Mouse (Mus musculus) forebrain, embryonic 16.5 days (tissue): Measurements from ENCODE around the gene Zfp281. TPM values are rescaled to one million over a fixed set of nuclear protein-coding genes. Genes with fewer than 3 reads are reported as not detected.

ENCODE experiments used
- ATAC-seq: fragments of 200-750 bp; cut with Nextera tagmentation; 2 replicates; pipeline ENCODE4 v1.8.0; 2017; ENCODE audit warnings: mild to moderate bottlenecking, moderate library complexity
- H3K27ac ChIP-seq: fragments of 300-500 bp; sonication (generic); 2 replicates; pipeline ENCODE4 v1.5.1; 2014; ENCODE audit warnings: low read length, control low read depth
- H3K27me3 ChIP-seq: fragments of 300-500 bp; sonication (generic); replicated peaks from 2 replicates; pipeline ENCODE4 v1.6.1; 2014; ENCODE audit warnings: low read length; ENCODE audit not compliant: control insufficient read depth, insufficient read depth
- H3K36me3 ChIP-seq: fragments of 300-500 bp; sonication (generic); 2 replicates; pipeline ENCODE4 v1.6.1; 2014; ENCODE audit not compliant: control insufficient read depth, insufficient read depth
- H3K4me1 ChIP-seq: fragments of 300-500 bp; sonication (generic); replicated peaks from 2 replicates; pipeline ENCODE4 v1.6.1; 2014; ENCODE audit warnings: low read length; ENCODE audit not compliant: control insufficient read depth, insufficient read depth
- H3K4me2 ChIP-seq: fragments of 300-500 bp; sonication (generic); 2 replicates; pipeline ENCODE4 v1.6.1; 2014; ENCODE audit warnings: mild to moderate bottlenecking, low read length, control low read depth
- H3K4me3 ChIP-seq: fragments of 300-500 bp; sonication (generic); replicated peaks from 2 replicates; pipeline ENCODE4 v1.5.1; 2014; ENCODE audit warnings: mild to moderate bottlenecking, low read length, control low read depth
- H3K9ac ChIP-seq: fragments of 300-500 bp; sonication (generic); replicated peaks from 2 replicates; pipeline ENCODE4 v1.6.1; 2014; ENCODE audit warnings: low read depth, low read length, control low read depth
- H3K9me3 ChIP-seq: fragments of 300-500 bp; sonication (generic); 2 replicates; pipeline ENCODE4 v1.6.1; 2016; ENCODE audit warnings: low read length; ENCODE audit not compliant: control insufficient read depth
- WGBS: fragments of 180-500 bp; shearing (Covaris S2); extraction: QIAGEN DNeasy Blood & Tissue Kit; methylation state at CpG from one replicate; pipeline ENCODE4 v1.1.7; 2014; 5-methylcytosine and 5-hydroxymethylcytosine counted together
- polyA plus RNA-seq: library from polyadenylated mRNA; unstranded; fragments of >200 nt; fragmentation: Nextera tagmentation; extraction: Ambion mirVana; gene quantifications from 2 replicates; pipeline ENCODE4 v1.2.1, GENCODE M21; 2015

Zfp281 gene
- polyA plus RNA-seq, 1 experiment from 2014 or later: 26.1 TPM

DNA sequence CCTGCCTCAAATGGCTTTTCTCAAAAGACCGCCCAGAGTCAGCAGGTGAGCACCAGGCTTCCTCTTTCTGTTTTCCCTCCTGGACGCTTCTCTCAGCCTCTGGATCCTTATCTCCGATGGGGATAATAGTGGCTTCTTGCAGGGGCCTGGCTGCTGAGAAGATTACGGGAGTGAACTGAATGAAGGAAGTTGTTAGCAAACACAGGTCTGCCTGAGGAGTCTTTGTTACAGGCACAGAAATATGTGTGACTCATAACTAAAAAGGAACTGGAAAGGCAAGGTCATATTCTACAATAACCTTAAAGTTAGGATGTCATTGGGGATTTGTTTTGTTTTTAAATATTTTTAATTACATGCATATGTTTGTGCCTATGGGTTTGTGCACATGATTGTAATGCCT, 48.6 kb downstream of the Zfp281 start:
- 47% methylated on average over 4 of the region's 4 CpGs for WGBS

DNA sequence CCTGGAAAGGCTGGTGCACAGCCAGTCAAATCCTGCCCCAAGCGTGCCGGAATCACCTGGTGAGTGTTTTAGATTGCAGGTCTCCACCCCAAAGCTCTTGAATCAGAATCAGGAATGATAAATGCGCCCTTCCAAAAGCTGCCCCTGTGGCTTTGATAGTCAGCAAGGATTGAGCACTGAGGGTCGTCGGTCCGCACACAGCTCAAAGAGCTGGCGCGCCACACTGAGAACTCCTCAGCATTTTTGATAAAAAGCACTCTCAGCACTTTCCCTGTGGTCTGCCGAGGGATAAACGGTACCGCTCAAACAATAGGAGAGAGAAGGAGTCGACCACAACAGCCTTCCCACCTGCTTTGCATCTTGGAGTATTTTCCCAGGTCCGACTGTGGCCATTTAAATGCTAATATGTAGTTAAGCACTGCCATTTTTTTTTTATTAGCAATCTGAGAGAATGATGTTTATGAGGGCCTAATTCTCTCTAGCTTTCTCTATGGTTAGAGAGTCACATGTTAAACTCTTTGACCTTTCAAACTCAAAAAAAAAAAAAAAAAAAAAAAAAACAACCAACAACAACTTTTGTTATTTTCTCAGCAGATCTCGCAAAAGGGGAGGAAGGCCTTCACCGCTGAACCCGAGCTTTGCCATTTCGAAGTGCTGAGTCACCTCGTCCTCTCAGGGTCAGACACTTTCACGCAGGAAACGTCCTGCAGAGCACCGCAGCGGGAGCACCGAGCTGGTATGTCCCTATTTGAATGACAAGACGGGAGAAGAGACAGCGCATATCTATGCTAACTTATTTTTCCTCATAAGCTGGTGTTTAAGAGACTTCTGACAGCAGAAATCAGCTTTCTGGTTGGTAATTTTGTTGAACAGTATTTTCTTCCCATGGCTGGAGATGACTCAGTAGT, 50.1 kb downstream of the Zfp281 start:
- Histone ChIP-seq H3K4me1 (peaks cover 5% of the 10 kb centered on the region; the same call in 1 of the 2 replicates), H3K4me2 (no peak overlapping the region), H3K9ac (no peak overlapping the region), H3K36me3 (no peaks in the 10 kb centered on the region), H3K4me3 (no peak overlapping the region), H3K27ac (no peak overlapping the region), H3K27me3 (no peaks in the 10 kb centered on the region), H3K9me3 (no peaks in the 10 kb centered on the region)
- no peak for ATAC-seq
- 18% methylated on average over 25 of the region's 25 CpGs for WGBS

More for the DNA sequence above, 48.6 kb downstream of the Zfp281 start:
- Histone ChIP-seq H3K36me3 (no peaks in the 10 kb centered on the region), H3K4me2 (no peak overlapping the region), H3K9me3 (no peaks in the 10 kb centered on the region), H3K4me3 (no peak overlapping the region), H3K27ac (no peak overlapping the region), H3K4me1 (peaks cover 5% of the 10 kb centered on the region; the same call in 1 of the 2 replicates), H3K9ac (no peak overlapping the region), H3K27me3 (no peaks in the 10 kb centered on the region)
- ATAC-seq: no peak

DNA sequence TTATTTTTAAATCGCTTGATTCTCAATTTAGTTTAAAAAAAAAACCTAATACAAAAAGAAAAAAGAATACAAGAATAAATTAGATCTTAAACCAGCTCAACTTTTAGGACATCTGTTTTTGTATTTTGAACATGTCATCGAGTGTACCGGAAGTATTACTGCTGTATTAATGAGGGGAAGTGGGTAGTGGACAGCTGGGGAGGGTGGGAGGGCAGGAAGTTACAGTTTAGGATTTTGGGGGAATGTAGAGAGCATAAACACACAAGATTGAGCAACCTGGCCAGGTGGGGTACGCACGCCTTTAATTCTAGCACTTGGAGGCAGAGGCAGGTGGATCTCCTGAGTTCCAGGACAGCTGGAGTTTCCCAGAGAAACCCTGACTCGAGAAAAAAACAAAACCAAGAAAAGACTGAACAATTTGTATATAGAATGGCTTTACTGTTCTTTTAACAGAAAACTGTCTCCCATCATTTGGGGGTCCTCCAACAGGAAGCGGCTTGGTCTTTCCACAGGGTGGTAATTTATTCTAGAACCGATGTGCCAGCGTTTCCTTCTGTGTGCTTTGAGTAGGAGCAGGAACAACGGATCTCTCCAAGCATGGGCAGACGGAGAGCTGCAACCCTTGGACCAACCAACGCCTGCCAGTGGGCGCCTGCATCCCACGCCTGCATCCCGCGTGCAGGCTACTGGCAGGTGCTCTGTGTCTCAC, 51.2 kb downstream of the Zfp281 start:
- H3K4me2 ChIP-seq: no peak overlapping the region
- ATAC-seq: no peak
- H3K27ac ChIP-seq: no peak overlapping the region
- 90% methylated on average over 16 of the region's 16 CpGs for WGBS
- H3K9ac ChIP-seq: no peak overlapping the region
- H3K4me1 ChIP-seq: peaks cover 2% of the 10 kb centered on the region; the same call in 1 of the 2 replicates
- no peaks in the 10 kb centered on the region for H3K9me3 ChIP-seq
- H3K27me3 ChIP-seq: no peaks in the 10 kb centered on the region
- H3K36me3 ChIP-seq: no peaks in the 10 kb centered on the region
- no peak overlapping the region for H3K4me3 ChIP-seq

GRCm38 (mm10) chr1:136676445-136676755, 51.7 kb downstream of the Zfp281 start:
- ATAC-seq: no peak
- 86% methylated on average over 6 of the region's 6 CpGs for WGBS
- Histone ChIP-seq H3K4me2 (no peak overlapping the region), H3K27me3 (no peaks in the 10 kb centered on the region), H3K27ac (no peak overlapping the region), H3K36me3 (no peaks in the 10 kb centered on the region), H3K9ac (no peak overlapping the region), H3K4me1 (peaks cover 2% of the 10 kb centered on the region; the same call in 1 of the 2 replicates), H3K4me3 (no peak overlapping the region), H3K9me3 (no peaks in the 10 kb centered on the region)

DNA sequence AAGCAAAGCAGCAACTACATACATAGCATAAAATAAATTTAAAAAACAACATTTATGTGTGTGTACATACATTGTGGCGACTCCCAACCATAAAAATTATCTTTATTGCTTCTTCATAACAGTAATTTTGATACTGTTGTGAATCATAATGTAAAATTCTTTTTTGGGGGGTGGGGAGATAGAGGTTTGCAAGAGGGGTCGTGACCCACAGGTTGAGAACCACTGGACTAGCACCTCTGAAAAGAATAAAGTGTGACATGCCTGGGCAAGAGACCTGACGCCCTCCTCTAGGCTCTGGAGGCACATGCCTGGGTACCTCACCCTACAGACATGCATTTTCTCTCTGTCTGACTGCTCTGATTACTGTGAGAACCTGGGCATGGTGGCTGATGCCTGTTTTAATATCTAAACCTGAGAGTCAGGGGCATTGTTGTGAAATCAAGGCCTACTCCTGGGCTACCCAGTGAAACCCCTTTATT, 53.2 kb downstream of the Zfp281 start:
- H3K27me3 ChIP-seq: no peaks in the 10 kb centered on the region
- H3K4me1 ChIP-seq: peaks cover 2% of the 10 kb centered on the region; the same call in 1 of the 2 replicates
- no peak overlapping the region for H3K9ac ChIP-seq
- H3K36me3 ChIP-seq: no peaks in the 10 kb centered on the region
- H3K4me2 ChIP-seq: no peak overlapping the region
- no peaks in the 10 kb centered on the region for H3K9me3 ChIP-seq
- no peak overlapping the region for H3K4me3 ChIP-seq
- 90% methylated on average over 3 of the region's 3 CpGs for WGBS
- ATAC-seq: no peak
- no peak overlapping the region for H3K27ac ChIP-seq

DNA sequence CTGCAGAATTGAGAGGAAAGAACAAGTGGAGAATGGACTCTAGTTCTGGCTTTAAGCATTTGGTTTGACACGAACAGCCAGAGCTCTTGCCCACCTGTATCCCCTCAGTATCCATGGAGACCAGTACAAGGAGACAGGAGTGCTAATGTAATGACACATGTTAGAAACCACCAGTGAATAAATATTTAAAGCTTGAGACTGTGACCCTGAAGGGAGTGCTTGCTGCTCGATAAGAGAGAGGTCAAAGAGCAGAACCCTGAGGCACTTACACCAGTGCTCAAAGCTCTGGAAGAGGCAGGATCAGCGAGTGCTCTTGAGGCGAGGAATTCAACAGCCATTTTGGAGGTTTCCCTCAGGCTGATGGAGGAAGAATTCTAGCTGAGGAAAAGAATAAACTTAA, 54.1 kb downstream of the Zfp281 start:
- H3K4me3 ChIP-seq: no peak overlapping the region
- ATAC-seq: no peak
- no peak overlapping the region for H3K4me2 ChIP-seq
- peaks cover 2% of the 10 kb centered on the region; the same call in 1 of the 2 replicates for H3K4me1 ChIP-seq
- WGBS: 71% methylated on average over 4 of the region's 4 CpGs
- no peaks in the 10 kb centered on the region for H3K9me3 ChIP-seq
- no peak overlapping the region for H3K9ac ChIP-seq
- H3K27ac ChIP-seq: no peak overlapping the region
- no peaks in the 10 kb centered on the region for H3K36me3 ChIP-seq
- no peaks in the 10 kb centered on the region for H3K27me3 ChIP-seq

Other genes starting within 250 kb of the Zfp281 start
- 17.2 and 19.0 TPM in 2 replicates for gene Ddx59, start 209.6 kb upstream of the Zfp281 start, polyA plus RNA-seq
- gene Kif14, start 158.6 kb upstream of the Zfp281 start, polyA plus RNA-seq: 1.7 and 2.4 TPM in 2 replicates